ENCODE assay signal across 11 mouse cellular contexts in genomic region chr3:107750775-107751540, GRCm38 (mm10). TPM values are rescaled to one million over a fixed set of nuclear protein-coding genes. Genes with fewer than 3 reads are reported as not detected.
DNase-seq lines count a peak whose midpoint lies in the region; ATAC-seq and TF ChIP-seq lines count a peak whose summit lies in the region.
"Had no signal": no experiment of that assay in that cellular context is flagged by ENCODE, and none has a peak within 500 bp of the region (broad histone marks: within the 10 kb centered on the region; RNA-seq: fewer than 3 reads in every experiment).

No protein-coding gene starts in this region.

- TF ChIP-seq RAD21 in MEL (IDR thresholded peaks at IDR 0.05; ENCODE audit: low read depth, low read length) = no peak

- H3K79me2 ChIP-seq in heart, adult 2 months (replicated peaks; ENCODE audit: control insufficient read depth, insufficient read depth, low read length) = no peaks in the 10 kb centered on the region
- no peaks in the 10 kb centered on the region for H3K79me2 ChIP-seq in MEL (ENCODE audit: control insufficient read depth, insufficient read depth, low read length, poor library complexity)

- H3K9ac ChIP-seq in heart, adult 2 months (ENCODE audit: low read depth, low read length) = no peak overlapping the region
- H3K9ac ChIP-seq in MEL (ENCODE audit: control insufficient read depth, low read depth, low read length, poor library complexity, severe bottlenecking) = no peak overlapping the region
- H3K9ac ChIP-seq in limb, embryonic 13.5 days = 0 out of 2 replicates have a peak overlapping the region, but pooled peaks have one; percentile 8
- H3K9ac ChIP-seq in neural tube, embryonic 15.5 days (replicated peaks) = no peak overlapping the region
- H3K9ac ChIP-seq: liver, postnatal 0 days; midbrain, embryonic 13.5 days had no signal

- H3K27me3 ChIP-seq in heart, adult 2 months (ENCODE audit: control insufficient read depth, insufficient read depth, low read length) = no peaks in the 10 kb centered on the region
- no peaks in the 10 kb centered on the region; a peak in 2 of 4 replicates for H3K27me3 ChIP-seq in MEL (ENCODE audit: control insufficient read depth in 1 of 2, insufficient read depth in 2 of 2, low read length in 2 of 2)
- H3K27me3 ChIP-seq in limb, embryonic 13.5 days = no peaks in the 10 kb centered on the region
- no peaks in the 10 kb centered on the region for H3K27me3 ChIP-seq in neural tube, embryonic 15.5 days (replicated peaks)
- H3K27me3 ChIP-seq: midbrain, embryonic 13.5 days had no signal

- TF ChIP-seq CTCF in heart, adult 2 months (IDR thresholded peaks at IDR 0.05) = no peak
- no peak for TF ChIP-seq CTCF in MEL (IDR thresholded peaks at IDR 0.05 in 2 of 3, conservative IDR thresholded peaks at IDR 0.05 in 1 of 3; ENCODE audit: control insufficient read depth in 1 of 3, insufficient read depth in 1 of 3, low read depth in 2 of 3, low read length in 3 of 3, poor library complexity in 1 of 3, severe bottlenecking in 1 of 3)

- DNase-seq in heart, adult 2 months = peak in 1 of 2 experiments; percentile 54
- DNase-seq in heart, postnatal 14 days = no peak
- peak; percentile 8 for DNase-seq in MEL (ENCODE audit: low read depth, low spot score)
- DNase-seq in cerebellum, adult 18-20 months = peak; percentile 69 to 74
- no peak for DNase-seq in yolk sac, embryonic 10.5 days (ENCODE audit: low spot score)
- DNase-seq in thymus, postnatal 0 days (ENCODE audit: low spot score) = no peak
- DNase-seq: liver, postnatal 0 days had no signal

- no peak overlapping the region for H3K4me3 ChIP-seq in heart, adult 2 months
- H3K4me3 ChIP-seq in MEL (ENCODE audit: control insufficient read depth in 1 of 2, insufficient read depth in 1 of 2, low read depth in 2 of 2, low read length in 2 of 2) = no peak overlapping the region
- no peak overlapping the region for H3K4me3 ChIP-seq in limb, embryonic 13.5 days
- no peak overlapping the region for H3K4me3 ChIP-seq in neural tube, embryonic 15.5 days (replicated peaks)
- H3K4me3 ChIP-seq: hindbrain, embryonic 10.5 days; midbrain, embryonic 13.5 days had no signal

- WGBS in heart, adult 2 months = 47% methylated on average over 9 of the region's 9 CpGs
- WGBS in limb, embryonic 13.5 days = 57% methylated on average over 9 of the region's 9 CpGs
- WGBS in neural tube, embryonic 15.5 days = 75% methylated on average over 9 of the region's 9 CpGs

- H3K9me3 ChIP-seq in MEL (replicated peaks; ENCODE audit: insufficient read depth, low read length) = no peaks in the 10 kb centered on the region
- H3K9me3 ChIP-seq in limb, embryonic 13.5 days = no peaks in the 10 kb centered on the region
- H3K9me3 ChIP-seq in neural tube, embryonic 15.5 days (replicated peaks) = no peaks in the 10 kb centered on the region
- H3K9me3 ChIP-seq: hindbrain, embryonic 10.5 days; midbrain, embryonic 13.5 days had no signal

- H3K4me1 ChIP-seq in heart, adult 2 months (ENCODE audit: control insufficient read depth, insufficient read depth, low read length) = peaks cover 15% of the 10 kb centered on the region
- no peaks in the 10 kb centered on the region for H3K4me1 ChIP-seq in MEL (ENCODE audit: control insufficient read depth in 1 of 2, insufficient read depth in 2 of 2, low read length in 2 of 2)
- peaks cover 22% of the 10 kb centered on the region for H3K4me1 ChIP-seq in limb, embryonic 13.5 days
- H3K4me1 ChIP-seq in neural tube, embryonic 15.5 days = peaks cover 3% of the 10 kb centered on the region; the same call in 1 of the 2 replicates

- H3K4me2 ChIP-seq in limb, embryonic 13.5 days (replicated peaks) = no peak overlapping the region
- H3K4me2 ChIP-seq in neural tube, embryonic 15.5 days = no peak overlapping the region
- H3K4me2 ChIP-seq: midbrain, embryonic 13.5 days had no signal

- intact Hi-C loops in heart, adult 2 months (cut with DNase I) = no loop called here
- intact Hi-C loops in heart, postnatal 14 days (cut with DNase I) = no loop called here

- ATAC-seq in limb, embryonic 13.5 days (ENCODE audit: low FRiP score, low read depth) = peak; percentile 20; the same call in 1 of the 2 replicates
- no peak for ATAC-seq in neural tube, embryonic 15.5 days (ENCODE audit: low FRiP score)
- ATAC-seq: liver, postnatal 0 days; midbrain, embryonic 13.5 days had no signal

- H3K27ac ChIP-seq in heart, adult 2 months = peak overlapping the region; percentile 34
- H3K27ac ChIP-seq in MEL (ENCODE audit: control insufficient read depth, low read depth, low read length) = no peak overlapping the region
- H3K27ac ChIP-seq in limb, embryonic 13.5 days = no peak overlapping the region; the same call in 1 of the 2 replicates
- H3K27ac ChIP-seq in neural tube, embryonic 15.5 days (replicated peaks) = no peak overlapping the region
- H3K27ac ChIP-seq: hindbrain, embryonic 10.5 days; midbrain, embryonic 13.5 days had no signal

- H3K36me3 ChIP-seq in heart, adult 2 months (ENCODE audit: control insufficient read depth, insufficient read depth, low read length) = peaks cover 45% of the 10 kb centered on the region
- no peaks in the 10 kb centered on the region for H3K36me3 ChIP-seq in MEL (ENCODE audit: control insufficient read depth in 1 of 2, insufficient read depth in 2 of 2, low read length in 2 of 2)
- peaks cover 76% of the 10 kb centered on the region for H3K36me3 ChIP-seq in limb, embryonic 13.5 days
- peaks cover 9% of the 10 kb centered on the region; the same call in 1 of the 2 replicates for H3K36me3 ChIP-seq in neural tube, embryonic 15.5 days

- TF ChIP-seq EP300 in heart, adult 2 months (IDR thresholded peaks at IDR 0.05; ENCODE audit: insufficient read depth, low read depth, low read length) = no peak
- TF ChIP-seq EP300 in MEL (IDR thresholded peaks at IDR 0.05; ENCODE audit: low read depth in 1 of 2, low read length in 2 of 2) = no peak

- no peak for TF ChIP-seq POLR2A in heart, adult 2 months (IDR thresholded peaks at IDR 0.05; ENCODE audit: insufficient read depth, low read depth, low read length)
- no peak for TF ChIP-seq POLR2A in MEL (IDR thresholded peaks at IDR 0.05; ENCODE audit: control insufficient read depth in 1 of 2, insufficient read depth in 1 of 2, low read depth in 1 of 2, low read length in 2 of 2, poor library complexity in 1 of 2)

TF ChIP-seq in MEL, 35 proteins besides CTCF, POLR2A, EP300 and RAD21:
- no peak for TF ChIP-seq E2F4 (IDR thresholded peaks at IDR 0.05; ENCODE audit: borderline replicate concordance, low read depth, low read length)
- TF ChIP-seq SIN3A (IDR thresholded peaks at IDR 0.05; ENCODE audit: low read length) = no peak
- TF ChIP-seq TBP (IDR thresholded peaks at IDR 0.05; ENCODE audit: low read depth, low read length) = no peak
- TF ChIP-seq SMC3 (IDR thresholded peaks at IDR 0.05; ENCODE audit: low read depth, low read length) = no peak
- no peak for TF ChIP-seq MAFK (IDR thresholded peaks at IDR 0.05; ENCODE audit: borderline replicate concordance, low read depth, low read length)
- no peak for TF ChIP-seq ELF1 (IDR thresholded peaks at IDR 0.05; ENCODE audit: low read depth, low read length)
- TF ChIP-seq RCOR1 (IDR thresholded peaks at IDR 0.05; ENCODE audit: low read depth, low read length) = no peak
- no peak for TF ChIP-seq NRF1 (IDR thresholded peaks at IDR 0.05; ENCODE audit: insufficient read depth, low read depth, low read length, poor library complexity, severe bottlenecking)
- no peak for TF ChIP-seq BHLHE40 (IDR thresholded peaks at IDR 0.05; ENCODE audit: borderline replicate concordance, low read depth, low read length)
- TF ChIP-seq KAT2A (conservative IDR thresholded peaks at IDR 0.05; ENCODE audit: low read depth, low read length) = no peak
- no peak for TF ChIP-seq POLR2AphosphoS5 (IDR thresholded peaks at IDR 0.05; ENCODE audit: borderline replicate concordance, low read depth, low read length)
- TF ChIP-seq ZC3H11A (IDR thresholded peaks at IDR 0.05; ENCODE audit: low read depth, low read length) = no peak

RNA-seq across cellular contexts. Expression of gene Csf1, which starts 9.3 kb away (rescaled TPM):
- total RNA-seq in heart, adult 2 months (2021) = 10 to 100 TPM; 30.0 to 41.7 TPM
- 32.9 and 44.0 TPM in 2 replicates for polyA plus RNA-seq in heart, adult 2 months (2012; rRNA removed)
- 10 to 100 TPM; 25.5 to 33.6 TPM for total RNA-seq in heart, postnatal 14 days (2021)
- total RNA-seq in MEL (2012; rRNA removed) = 0.10 and 0.12 TPM in 2 replicates
- polyA plus RNA-seq in MEL (2012; ENCODE audit: insufficient read depth in 1 of 2, insufficient read length in 2 of 2, low read depth in 1 of 2, low replicate concordance in 2 of 2, missing spikeins in 1 of 2) = under 1 TPM in 1 of 2 experiments, not detected in 1; 0.19 TPM
- polyA plus RNA-seq in limb, embryonic 13.5 days (2015; fragmentation: Nextera tagmentation; extraction: Ambion mirVana) = 8.8 and 10.2 TPM in 2 replicates
- 6.0 and 6.5 TPM in 2 replicates for polyA plus RNA-seq in thymus, postnatal 0 days (2015; fragmentation: Nextera tagmentation; extraction: Ambion mirVana)
- polyA plus RNA-seq in neural tube, embryonic 15.5 days (2015; fragmentation: Nextera tagmentation; extraction: Ambion mirVana) = 7.8 and 8.4 TPM in 2 replicates

RNA-seq across cellular contexts. Expression of gene Ahcyl1, which starts 54.6 kb away (rescaled TPM):
- total RNA-seq in heart, adult 2 months (2021) = 10 to 100 TPM; 76.5 to 82.3 TPM
- 50.9 and 94.6 TPM in 2 replicates for polyA plus RNA-seq in heart, adult 2 months (2012; rRNA removed)
- total RNA-seq in heart, postnatal 14 days (2021) = 10 to 100 TPM; 79.1 to 91.9 TPM
- total RNA-seq in MEL (2012; rRNA removed) = 28.0 and 32.4 TPM in 2 replicates
- 100 to 1,000 TPM; 104 to 105 TPM for polyA plus RNA-seq in MEL (2012; ENCODE audit: insufficient read depth in 1 of 2, insufficient read length in 2 of 2, low read depth in 1 of 2, low replicate concordance in 2 of 2, missing spikeins in 1 of 2)
- 83.6 and 86.4 TPM in 2 replicates for polyA plus RNA-seq in limb, embryonic 13.5 days (2015; fragmentation: Nextera tagmentation; extraction: Ambion mirVana)
- polyA plus RNA-seq in thymus, postnatal 0 days (2015; fragmentation: Nextera tagmentation; extraction: Ambion mirVana) = 39.2 and 43.9 TPM in 2 replicates
- polyA plus RNA-seq in neural tube, embryonic 15.5 days (2015; fragmentation: Nextera tagmentation; extraction: Ambion mirVana) = 108 and 110 TPM in 2 replicates

Comparison
In these comparisons a context has a peak if more than half of its experiments do, and no peak if none do; other contexts are left out.
1. DNase-seq: peak in MEL (single experiment) and cerebellum, adult 18-20 months (2 of 2); none in heart, postnatal 14 days (0 of 2), yolk sac, embryonic 10.5 days (single experiment) and thymus, postnatal 0 days (single experiment).